Mouse (Mus musculus) stomach, postnatal 0 days (tissue): Measurements from ENCODE around the gene Nop9.

ENCODE experiments used
- CTCF ChIP-seq: IDR thresholded peaks from 2 replicates; pipeline ENCODE4 v1.5.1; 2016; ENCODE audit warnings: antibody characterized with exemption, low read depth, mild to moderate bottlenecking, moderate library complexity
- EP300 ChIP-seq: optimal IDR thresholded peaks from 2 replicates; pipeline ENCODE3; 2016; ENCODE audit warnings: antibody characterized with exemption

- TF ChIP-seq CTCF, result no peak
- TF ChIP-seq EP300, result no peak
Observed at GRCm38 (mm10) chr14:55779656-55780055, 34.2 kb downstream of the Nop9 start.
